Mouse (Mus musculus) heart, adult 9 months (tissue): ENCODE results near the gene Arhgap45.

Experiments used
- DNase-seq, 2 experiments: peaks; one replicate each; pipeline ENCODE4 v3.0.0; 2022; ENCODE audit warnings: low spot score in 2 of 2

The Arhgap45 gene

DNA sequence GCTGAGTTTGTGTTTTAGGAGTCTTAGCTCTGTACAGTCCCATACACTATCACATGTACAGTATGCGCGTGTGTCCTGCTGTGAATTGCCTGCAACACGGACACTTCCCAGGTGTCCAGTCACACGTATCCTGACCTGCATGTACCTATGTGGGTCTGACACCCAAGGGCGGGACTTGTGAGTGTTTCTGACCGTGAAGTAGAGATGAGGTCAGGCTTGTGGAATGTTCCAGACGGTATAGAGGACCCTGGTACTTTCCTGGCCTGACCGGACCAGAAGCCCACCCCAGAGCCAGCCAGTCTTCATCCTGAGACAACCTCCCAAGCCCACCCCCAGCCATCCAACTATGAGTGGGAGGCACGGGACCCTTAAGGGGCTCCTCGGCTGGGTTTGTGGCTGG is 870 bp upstream of the Arhgap45 start:
- no peak for DNase-seq

DNA sequence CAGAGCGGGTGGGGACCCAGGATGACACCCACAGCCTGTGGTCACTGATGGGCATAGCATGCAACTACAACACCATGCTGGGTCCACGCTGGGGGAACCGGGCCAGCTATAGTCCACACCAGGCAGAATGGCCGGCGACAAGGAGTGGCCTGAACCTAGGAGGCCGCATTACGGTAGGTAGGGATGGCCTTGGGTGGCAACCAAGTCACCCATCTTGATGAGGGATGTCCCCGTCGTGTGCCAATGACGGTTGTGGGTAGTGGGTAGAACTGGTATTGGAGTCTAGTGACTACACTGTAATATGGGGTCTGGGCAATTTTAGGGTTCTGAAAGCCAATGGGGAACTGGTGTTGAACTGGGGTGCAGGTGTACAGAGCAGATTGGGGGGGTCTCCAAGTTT is 478 bp downstream of the Arhgap45 start:
- DNase-seq: no peak

DNA sequence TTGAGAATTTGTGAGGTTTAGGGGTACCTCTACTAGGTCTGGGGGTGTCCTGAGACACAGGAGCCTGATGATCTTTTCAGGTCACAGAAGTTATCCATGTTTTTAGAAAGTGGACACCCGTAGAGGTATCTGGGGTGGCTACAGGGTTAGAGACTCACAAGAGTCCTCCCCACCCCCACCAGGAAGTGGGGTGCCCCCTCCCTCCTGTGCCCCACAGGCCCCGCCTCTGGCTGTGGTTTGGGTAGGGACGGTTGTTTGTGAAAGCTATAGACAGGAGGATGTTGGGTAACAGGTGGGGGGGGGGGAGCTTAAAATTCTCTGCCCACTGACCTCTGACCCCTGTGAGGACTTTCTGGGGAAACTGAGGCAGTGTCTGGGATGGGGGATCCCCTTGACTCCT is 908 bp downstream of the Arhgap45 start:
- peak; percentile 51 to 66 for DNase-seq

DNA sequence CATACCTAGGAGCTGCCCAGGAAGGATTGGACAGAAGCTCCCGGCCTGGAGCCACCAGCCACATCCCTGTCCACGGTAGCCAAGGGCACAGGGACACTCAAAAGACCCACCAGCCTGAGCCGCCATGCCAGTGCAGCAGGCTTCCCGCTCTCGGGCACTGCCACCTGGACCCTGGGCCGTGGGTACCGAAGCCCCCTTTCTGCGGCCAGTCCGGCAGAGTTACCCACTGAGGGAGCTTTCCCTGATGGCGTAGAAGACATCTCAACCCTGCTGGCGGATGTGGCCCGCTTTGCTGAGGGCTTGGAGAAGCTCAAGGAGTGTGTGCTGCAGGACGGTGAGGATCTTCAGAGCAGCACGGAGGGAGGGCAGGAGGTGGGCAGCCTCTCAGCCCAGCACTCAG is 1.3 kb downstream of the Arhgap45 start:
- DNase-seq: no peak

DNA sequence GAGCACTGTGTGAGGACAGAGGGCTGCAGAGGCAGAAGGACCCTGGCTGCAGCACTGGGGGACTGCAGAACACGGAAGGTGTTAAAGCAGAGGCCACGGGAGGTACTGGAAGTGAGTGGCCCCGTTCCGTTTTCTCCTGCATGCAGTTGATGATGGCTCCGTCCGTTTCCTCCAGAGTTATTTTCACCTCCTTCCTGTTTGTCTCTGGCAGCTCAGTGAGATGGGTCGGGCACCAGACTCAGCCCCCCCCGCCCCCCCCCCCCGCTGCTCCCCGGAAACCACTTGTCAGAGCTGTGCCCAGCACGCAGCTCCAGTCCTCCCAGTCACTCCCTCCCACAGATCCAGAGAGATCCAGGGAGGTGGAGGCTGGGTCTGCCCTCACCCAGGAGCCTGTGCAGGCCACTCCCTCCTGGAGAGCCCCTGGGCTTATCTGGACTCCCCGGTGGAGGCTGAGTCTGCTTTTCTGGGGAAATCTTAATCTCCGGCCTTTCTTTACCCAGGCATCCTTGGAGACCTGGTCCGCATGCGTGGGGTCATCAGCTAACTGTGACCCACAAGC is 2.4 kb downstream of the Arhgap45 start:
- peak; percentile 59 to 70 for DNase-seq

DNA sequence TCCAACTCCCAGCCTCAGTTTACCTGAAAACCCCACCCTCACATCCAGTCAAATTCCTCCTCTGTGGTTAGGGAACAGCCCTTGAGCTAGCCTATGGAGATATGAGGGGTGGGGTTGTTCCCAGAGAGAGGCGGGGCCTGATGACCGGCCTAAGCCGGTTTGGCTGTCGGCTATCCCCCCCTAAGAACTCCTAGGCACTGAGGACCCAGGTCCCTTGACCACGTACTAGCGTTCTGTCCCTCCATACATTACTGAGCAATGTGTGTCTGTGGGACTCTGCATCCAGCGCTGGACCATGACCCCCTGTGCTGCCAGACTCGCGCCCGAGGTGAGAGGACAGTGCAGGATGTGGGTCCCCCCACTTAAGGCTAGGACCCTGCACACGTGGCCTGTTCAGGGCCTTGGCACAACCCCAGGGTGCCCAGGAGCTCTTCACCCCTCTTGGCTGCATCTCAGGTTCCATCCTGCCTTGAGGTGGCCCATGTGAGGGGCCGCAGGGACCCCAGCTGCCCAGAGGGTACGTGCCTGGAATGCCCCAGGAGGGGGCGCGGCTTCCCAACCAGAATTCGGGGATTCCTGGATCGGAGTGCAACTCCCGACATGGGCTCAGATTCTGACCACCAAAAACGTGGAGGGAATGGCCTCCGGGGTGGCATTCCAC is 3.1 kb downstream of the Arhgap45 start:
- peak; percentile 47 to 62 for DNase-seq

DNA sequence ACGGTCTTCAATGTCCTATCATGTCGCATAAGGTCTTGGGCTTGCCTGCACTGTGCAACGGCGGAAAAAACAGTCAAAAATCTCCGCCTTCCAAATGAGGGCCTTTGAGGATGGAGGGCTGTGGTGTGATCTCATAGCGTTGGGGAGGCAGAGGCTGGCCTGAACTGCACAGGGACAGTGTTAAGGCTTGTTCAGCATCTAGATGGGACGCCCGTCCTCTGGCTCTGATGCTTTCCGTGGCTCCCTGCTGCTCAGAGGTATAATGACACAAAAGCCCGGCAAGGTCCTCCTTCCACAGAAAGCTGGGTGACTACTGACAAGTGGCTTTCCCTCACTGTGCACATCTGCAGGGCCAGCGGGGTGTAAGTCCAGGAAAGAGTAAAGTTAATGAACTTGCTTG is 3.7 kb downstream of the Arhgap45 start:
- no peak for DNase-seq

DNA sequence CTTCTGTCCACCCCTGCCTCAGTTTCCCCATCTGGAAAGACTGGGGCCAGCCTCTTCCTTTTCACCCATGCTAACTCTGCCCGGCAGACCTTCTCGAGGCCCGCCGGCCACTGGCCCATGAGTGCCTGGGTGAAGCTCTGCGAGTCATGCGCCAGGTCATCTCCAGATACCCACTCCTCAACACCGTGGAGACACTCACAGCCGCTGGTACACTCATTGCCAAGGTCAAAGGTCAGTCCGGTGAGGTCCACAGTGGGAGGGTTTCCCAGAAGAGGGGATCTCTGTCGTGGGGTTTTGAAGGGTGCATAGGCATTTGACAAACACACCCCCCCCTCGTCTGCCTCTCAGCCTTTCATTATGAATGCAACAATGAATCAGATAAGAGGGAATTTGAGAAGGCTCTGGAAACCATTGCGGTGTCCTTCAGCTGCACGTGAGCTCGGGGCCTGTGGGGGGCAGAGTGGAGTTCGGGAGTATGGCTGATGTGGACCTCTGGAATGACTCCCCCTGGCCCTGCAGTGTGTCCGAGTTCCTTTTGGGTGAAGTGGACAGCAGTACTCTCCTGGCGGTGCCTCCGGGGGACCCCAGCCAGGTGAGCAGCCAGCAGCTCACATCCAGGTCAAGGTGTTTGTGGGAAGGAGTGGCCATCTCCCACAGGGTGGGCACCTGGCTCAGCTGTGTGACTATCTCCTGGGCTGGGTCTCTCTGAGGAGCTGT is 4.3 kb downstream of the Arhgap45 start:
- DNase-seq: no peak

DNA sequence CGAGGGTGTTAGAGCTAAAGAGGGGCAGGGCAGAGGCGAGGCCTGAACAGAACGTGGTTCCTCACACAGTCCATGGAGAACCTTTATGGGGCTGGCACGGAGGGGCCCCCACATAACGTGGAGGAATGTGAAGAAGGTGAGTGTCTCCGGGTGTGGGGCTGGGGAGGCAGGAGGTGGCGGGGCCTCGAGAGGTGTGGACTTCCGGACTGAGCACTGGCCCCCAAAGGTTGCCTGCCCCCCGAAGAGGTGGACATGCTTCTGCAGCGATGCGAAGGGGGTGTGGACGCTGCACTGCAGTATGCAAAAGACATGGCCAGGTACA is 4.8 kb downstream of the Arhgap45 start:
- no peak for DNase-seq

DNA sequence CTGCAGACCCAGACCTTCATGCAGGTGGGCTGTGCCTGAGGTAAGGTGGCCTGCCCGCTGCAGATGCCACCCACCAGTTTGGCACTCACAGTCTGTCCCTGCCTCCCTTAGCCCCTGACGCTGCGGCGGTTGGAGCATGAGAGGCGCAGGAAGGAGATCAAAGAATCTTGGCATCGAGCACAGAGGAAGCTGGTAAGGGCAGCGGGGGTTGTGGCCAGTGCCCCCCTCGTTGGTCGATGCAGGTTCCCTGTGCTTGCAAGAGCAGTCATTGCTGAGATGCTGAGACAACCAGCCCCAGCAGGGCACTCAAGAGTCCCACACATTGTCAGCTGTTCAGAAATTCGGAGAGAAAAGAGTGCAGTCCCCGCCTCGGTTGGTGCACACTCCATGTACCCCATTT is 5.7 kb downstream of the Arhgap45 start:
- DNase-seq: no peak

DNA sequence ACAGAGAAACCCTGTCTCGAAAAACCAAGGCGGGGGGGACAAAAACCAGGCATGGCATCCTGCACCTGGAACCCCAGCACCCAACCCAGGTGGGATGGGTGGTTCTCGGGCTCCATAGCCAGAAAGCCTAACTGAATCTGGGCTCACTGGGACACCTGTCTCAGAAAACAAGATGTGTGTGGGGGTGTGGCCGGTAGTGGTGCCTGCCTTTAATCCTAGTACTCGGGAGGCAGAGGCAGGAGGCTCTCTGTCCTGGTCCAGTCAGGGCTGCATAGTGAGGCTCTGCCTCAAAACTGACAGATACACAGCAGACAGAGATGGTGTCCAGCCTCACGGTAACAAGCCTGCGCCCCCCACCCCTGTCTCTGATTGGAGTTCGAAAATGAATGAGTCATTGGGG is 6.4 kb downstream of the Arhgap45 start:
- no peak for DNase-seq

DNA sequence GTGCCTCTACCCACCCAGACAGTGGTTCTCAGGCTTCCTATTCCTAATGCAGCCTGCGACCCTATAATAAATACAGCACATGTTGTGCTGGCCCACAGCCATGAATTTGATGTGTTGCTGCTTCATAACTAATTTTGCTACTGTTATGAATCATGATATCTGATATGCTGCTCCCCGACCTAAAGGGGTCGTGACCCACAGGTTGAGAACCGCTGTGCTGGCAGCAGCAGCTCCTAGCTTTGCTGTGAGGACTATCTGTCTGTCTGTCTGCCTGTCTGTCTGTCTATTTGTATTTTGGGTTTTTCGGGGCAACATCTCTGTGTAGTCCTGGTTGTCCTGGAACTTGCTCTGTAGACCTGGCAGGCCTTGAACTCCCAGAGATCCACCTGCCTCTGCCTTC is 7.3 kb downstream of the Arhgap45 start:
- DNase-seq: no peak

DNA sequence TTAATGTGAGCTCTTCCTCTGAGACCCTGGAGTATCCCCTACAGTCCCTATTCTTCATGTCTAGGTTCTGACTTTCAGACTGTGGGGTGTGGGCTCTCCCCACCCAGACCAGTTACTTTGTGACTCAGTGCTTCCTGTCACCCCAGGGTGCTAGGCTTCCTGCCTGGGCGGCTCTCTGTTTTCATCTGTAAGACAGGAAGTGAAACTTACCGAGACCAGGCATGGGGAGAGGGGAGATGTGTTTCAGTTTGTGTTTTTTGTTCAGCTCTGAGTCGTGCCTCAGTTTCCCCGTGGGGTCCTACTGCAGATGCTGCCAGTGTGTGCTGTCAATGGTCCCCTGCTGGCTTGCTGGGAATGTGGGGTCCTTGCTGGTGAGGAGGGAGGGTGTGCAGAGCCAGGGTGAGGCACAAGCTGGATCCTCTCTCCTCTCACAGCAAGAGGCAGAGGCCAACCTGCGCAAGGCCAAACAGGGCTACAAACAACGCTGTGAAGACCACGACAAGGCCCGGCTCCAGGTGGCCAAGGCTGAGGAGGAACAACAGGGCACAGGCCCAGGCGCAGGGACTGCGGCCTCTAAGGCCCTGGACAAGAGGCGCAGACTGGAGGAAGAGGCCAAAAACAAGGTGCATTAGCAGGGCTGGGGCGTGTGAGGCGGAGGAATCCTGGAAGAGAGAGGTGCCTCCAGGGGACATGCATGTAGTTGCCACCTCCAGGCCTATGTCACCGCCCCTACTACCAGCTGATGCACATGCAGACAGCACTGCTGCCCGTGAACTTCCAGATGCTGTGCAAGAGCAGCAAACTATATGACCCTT is 8.0 kb downstream of the Arhgap45 start:
- no peak for DNase-seq

DNA sequence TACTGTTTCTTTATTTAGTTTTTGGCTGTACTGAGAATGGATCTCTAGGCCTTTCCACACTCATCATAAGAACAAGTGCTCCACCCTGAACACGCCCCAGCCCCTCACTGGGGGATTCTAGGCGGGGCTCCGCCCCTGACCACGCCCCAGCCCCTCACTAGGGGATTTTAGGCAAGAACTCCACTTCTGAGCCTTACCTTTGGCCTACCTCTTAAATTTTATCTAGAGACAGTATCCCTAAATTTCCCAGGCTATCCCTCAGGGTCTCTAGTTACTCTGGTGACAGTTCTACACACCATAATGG is 8.5 kb downstream of the Arhgap45 start:
- no peak for DNase-seq

DNA sequence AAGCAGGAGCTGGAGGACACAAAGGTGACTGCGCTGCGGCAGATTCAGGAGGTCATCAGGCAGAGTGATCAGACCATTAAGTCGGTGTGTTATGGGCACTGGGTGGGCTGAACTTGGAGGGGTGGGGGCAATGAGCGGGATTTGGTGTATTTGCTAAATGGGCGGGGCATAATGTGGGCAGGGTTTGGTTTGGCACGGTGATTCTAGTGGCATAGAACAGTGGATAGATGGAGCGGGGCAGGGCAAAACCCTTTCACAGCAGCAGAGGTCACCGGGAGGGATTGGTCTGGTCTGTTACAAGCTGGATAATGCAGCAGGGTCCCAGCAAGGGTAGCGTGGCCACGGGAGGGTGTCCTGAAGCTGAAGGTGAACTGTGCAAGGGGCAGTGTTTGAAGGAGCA is 9.0 kb downstream of the Arhgap45 start:
- DNase-seq: no peak

DNA sequence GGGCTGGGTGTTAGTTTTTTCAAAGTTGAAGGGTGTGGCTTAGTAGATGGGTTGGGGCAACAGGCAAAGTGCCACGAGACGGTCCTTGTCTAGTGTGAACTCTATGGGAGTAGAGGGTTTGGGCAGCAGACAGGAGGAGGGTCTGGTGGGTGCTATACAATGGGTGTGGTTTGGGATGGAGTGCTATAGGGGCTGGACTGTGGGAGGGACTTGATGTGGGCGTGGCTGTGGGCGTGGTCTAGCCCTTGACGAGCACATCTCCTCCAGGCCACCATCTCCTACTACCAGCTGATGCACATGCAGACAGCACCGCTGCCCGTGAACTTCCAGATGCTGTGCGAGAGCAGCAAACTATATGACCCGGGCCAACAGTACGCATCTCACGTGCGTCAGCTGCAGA is 9.4 kb downstream of the Arhgap45 start:
- DNase-seq: no peak

DNA sequence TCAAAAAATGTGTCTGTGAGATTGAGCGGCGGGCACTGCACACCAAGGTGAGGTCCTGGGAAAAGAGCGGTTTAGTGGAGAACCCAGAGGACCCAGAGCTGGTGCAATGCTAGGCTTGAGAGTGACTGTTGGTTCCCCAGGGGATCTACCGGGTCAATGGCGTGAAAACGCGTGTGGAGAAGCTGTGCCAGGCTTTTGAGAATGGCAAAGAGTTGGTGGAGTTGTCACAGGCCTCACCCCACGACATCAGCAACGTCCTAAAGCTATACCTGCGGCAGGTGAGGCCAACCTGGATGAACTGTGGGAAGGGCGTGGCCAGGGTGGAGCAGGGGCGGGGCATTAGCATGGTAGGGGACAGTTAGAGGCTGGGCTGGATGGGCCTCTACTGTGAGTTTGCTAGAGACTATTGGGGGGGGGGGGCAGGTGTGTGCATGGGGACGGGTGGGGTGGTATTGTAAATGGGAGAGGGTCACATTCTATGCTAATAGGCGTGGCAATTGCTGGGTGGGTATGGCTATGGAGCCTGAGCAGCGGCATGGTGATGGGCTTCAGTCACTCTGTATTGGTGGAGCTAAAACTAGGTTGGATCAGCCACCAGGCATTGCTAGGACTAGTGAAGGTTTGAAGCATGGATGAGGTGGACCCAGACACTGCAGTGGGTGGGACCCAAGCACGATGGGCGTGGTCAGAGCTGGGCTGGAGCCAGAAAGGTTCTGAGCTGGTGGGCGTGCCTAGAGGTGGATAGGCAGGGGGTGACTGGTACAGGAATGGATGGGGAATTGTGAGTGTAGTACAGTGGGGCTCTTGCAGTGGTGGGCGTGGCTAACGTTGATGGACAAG is 11.4 kb downstream of the Arhgap45 start:
- no peak for DNase-seq

DNA sequence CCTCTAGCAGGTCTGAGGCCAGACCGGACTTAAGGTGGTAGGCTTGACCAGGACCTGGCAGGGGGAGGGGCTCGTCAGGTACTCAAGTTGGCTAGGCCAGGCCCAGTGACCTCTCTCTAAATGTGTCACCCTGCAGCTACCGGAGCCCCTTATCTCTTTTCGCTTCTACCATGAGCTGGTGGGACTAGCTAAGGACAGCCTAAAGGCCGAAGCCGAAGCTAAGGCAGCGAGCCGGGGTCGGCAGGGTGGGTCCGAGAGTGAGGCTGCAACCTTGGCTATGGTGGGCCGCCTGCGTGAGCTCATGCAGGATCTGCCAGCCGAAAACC is 12.0 kb downstream of the Arhgap45 start:
- DNase-seq: no peak

DNA sequence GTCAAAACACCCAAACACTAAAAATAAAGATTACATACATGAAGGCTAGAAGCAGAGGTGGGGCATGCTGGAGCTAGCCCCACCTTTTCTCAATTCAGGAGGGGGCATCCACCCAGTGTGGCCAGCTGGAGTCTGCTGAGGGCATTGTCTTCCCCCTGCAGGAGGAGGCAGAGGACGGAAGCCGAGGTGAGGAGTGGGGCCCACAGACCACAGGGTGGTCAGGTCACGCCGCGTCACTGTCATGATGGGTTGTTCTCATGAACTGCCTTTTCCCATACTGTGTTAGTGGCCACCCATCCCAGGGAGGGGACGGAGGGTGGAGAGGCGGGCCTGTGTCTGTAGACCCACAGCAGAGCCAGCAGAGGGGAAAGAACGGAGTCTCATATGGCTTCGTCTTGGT is 13.7 kb downstream of the Arhgap45 start:
- DNase-seq: no peak

DNA sequence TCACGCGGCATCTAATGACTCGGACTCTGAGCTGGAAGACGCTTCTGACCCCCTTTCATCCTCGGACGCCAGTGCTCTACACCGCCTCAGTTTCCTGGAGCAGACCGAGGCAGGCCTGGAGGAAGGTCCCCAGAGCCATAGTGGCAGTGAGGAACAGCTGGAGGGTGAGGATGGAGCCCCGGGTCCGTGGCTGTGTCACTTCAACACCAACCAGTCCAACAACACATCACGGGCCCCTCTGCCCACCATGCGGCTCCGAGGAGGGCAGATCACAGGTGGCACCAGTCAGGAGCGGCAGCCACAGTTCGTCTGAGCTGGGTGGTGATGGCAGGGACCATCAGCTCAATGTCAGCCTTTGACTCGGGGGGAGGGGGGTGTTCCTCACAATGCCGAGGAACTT is 14.3 kb downstream of the Arhgap45 start:
- no peak for DNase-seq

DNA sequence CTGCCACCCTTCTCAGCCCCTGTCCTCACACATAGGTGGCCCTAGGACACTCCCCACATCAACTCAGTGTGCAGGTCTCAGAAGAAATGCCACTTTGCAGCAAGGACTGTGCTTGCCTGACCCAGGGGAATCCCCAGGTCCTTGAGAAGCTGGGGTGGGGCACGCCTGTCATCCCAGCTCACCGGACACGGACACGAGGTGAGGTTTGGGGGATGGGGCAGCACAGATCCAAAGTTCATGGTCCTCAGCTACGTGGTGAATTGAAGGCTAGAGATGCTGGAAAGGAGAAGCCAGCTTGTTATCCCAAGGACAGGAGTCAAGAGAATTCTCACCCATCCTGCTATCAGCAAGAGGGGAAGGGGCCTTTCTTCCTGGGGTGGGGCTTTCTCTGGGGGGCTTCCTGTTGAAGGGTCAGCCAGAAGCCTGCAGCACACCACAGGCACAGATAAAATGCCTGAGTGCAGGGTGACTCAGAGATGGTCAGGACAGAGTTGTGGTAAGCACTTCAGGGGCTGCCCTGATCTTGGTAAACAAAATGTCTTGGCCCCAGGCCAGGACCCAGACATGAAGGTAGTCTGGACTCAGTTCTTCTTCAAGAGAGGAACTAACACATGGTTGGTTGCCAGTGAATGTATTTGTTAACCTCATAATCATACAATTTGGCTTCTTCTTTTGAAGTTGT is 16.5 kb downstream of the Arhgap45 start:
- peak; percentile 56 to 66 for DNase-seq
